ENCODE assay signal across 16 mouse cellular contexts in the genomic region with DNA sequence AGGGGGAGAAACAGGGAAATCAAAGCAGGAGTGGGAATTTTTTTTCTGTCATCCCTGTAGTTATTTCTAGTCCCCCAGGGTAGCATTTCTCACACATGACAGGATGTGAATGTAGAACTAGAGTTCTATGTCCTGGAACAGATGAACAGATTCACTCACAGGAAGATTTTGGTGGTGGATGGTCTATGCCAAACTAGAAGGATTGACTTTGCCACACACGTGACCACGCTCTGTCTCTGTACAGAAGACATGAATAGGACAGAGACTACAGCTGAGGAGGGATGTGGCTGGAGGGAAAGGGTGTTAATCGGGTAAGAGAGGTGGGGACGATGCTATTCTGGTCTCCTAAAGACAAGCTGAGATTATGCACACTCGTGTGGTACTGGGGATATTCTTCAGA. TPM values are rescaled to one million over a fixed set of nuclear protein-coding genes. Genes with fewer than 3 reads are reported as not detected.
"Had no signal": no experiment of that assay in that cellular context is flagged by ENCODE, and none has a peak within 500 bp of the region (broad histone marks: within the 10 kb centered on the region; RNA-seq: fewer than 3 reads in every experiment).

No protein-coding gene starts in this region.

- DNase-seq: retina, postnatal 1 day; right cerebral cortex, adult 18-20 months; right cerebral cortex, postnatal 14 days; right cerebral cortex, postnatal 25 days; right cerebral cortex, postnatal 4 days; spleen, adult 18-20 months; thymus, adult 18-20 months; thymus, adult 2 months; thymus, postnatal 14 days; thymus, postnatal 25 days; thymus, postnatal 36 days; thymus, postnatal 4 days had no signal

- H3K9ac ChIP-seq: neural tube, embryonic 15.5 days; stomach, embryonic 15.5 days had no signal

- H3K4me1 ChIP-seq: stomach, embryonic 15.5 days had no signal

- H3K9me3 ChIP-seq: neural tube, embryonic 15.5 days; stomach, embryonic 15.5 days had no signal

- H3K27ac ChIP-seq: neural tube, embryonic 15.5 days; stomach, embryonic 15.5 days; stomach, postnatal 0 days had no signal

- H3K4me3 ChIP-seq: neural tube, embryonic 15.5 days; stomach, embryonic 15.5 days had no signal

- H3K27me3 ChIP-seq: neural tube, embryonic 15.5 days; stomach, embryonic 15.5 days had no signal

- H3K4me2 ChIP-seq: neural tube, embryonic 15.5 days; stomach, embryonic 15.5 days had no signal

- H3K36me3 ChIP-seq: neural tube, embryonic 15.5 days; stomach, embryonic 15.5 days had no signal

RNA-seq across cellular contexts. Expression of a gene that starts 51.1 kb away (rescaled TPM):
- polyA plus RNA-seq: spleen, adult 2 months had no signal
